Mouse (Mus musculus) erythroblast, embryonic 14.5 days (primary cell): ENCODE measurements around the gene Klc4. TPM values are rescaled to one million over a fixed set of nuclear protein-coding genes. Genes with fewer than 3 reads are reported as not detected.

ENCODE experiments used
- H3K27me3 ChIP-seq: 2 replicates; pipeline ENCODE4 v1.6.1; 2012; ENCODE audit warnings: inconsistent platforms; ENCODE audit not compliant: control insufficient read depth
- H3K36me3 ChIP-seq: 2 replicates; pipeline ENCODE4 v1.6.1; 2012; ENCODE audit warnings: mild to moderate bottlenecking, inconsistent platforms; ENCODE audit not compliant: control insufficient read depth
- H3K4me1 ChIP-seq: 2 replicates; pipeline ENCODE4 v1.6.1; 2012; ENCODE audit warnings: inconsistent platforms; ENCODE audit not compliant: control insufficient read depth
- H3K4me3 ChIP-seq: replicated peaks from 2 replicates; pipeline ENCODE3; 2012; ENCODE audit warnings: moderate library complexity, mild to moderate bottlenecking, inconsistent platforms
- H3K9me3 ChIP-seq: 2 replicates; pipeline ENCODE4 v1.6.1; 2012; ENCODE audit warnings: low read length, inconsistent platforms, mixed read lengths; ENCODE audit not compliant: control insufficient read depth
- GATA1 ChIP-seq: IDR thresholded peaks from 2 replicates; pipeline ENCODE4 v1.6.1; 2012; ENCODE audit warnings: low read length, inconsistent platforms, mixed read lengths
- TAL1 ChIP-seq: IDR thresholded peaks from 3 replicates; pipeline ENCODE4 v1.6.1; 2012; ENCODE audit warnings: low read length, inconsistent platforms, mixed read lengths
- polyA plus RNA-seq: library from polyadenylated mRNA; stranded (reverse); fragments of >175 nt; gene quantifications from 2 replicates; pipeline ENCODE4 v1.2.3, GENCODE M21; 2012

Klc4 gene
- polyA plus RNA-seq, 1 experiment = 2.0 TPM

DNA sequence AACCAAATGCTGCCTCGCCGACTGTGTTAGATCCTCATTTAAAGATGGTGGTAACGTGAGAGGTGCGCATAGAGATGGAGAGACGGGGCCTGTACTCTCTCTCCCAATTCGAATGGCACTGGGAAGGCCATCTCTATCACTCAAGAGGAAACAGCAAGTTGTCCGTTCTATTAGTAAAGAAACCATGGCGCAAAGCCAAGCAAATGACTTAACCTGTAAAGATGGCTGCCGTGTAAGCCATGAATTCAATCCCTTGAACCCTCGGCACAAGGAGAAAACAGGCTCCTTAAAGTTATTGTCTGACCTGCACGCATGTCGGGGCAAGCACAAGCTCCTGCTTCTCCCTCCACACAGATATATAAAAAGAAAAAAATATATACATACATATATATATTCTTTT is 28.0 kb downstream of the Klc4 start:
- H3K27me3 ChIP-seq = peaks cover 2% of the 10 kb centered on the region; the same call in 1 of the 2 replicates
- no peaks in the 10 kb centered on the region for H3K36me3 ChIP-seq
- no peaks in the 10 kb centered on the region for H3K4me1 ChIP-seq
- TF ChIP-seq TAL1 (no peak), GATA1 (no peak)
- no peaks in the 10 kb centered on the region for H3K9me3 ChIP-seq
- no peak overlapping the region for H3K4me3 ChIP-seq

DNA sequence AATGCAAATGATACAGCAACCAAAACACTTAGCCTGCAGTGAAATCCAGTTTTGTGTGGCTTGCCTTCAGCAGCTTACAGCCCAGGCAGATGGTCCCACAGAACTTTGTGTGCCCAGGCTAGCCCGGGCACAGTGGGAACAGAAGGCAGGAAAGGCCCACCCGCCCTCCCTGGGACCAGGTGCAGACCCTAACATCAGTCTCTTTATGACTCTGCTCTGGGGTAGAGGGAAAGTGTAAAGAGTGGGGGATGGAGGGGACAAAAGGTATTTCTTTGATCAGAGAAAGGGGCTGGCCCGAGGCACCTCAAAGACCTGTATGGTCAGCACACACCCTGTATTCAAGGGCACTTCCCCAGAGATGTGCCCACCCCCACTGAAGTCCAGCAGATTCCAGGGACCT is 32.6 kb downstream of the Klc4 start:
- H3K4me1 ChIP-seq = peaks cover 3% of the 10 kb centered on the region
- H3K4me3 ChIP-seq = no peak overlapping the region
- H3K27me3 ChIP-seq = no peaks in the 10 kb centered on the region
- no peaks in the 10 kb centered on the region for H3K36me3 ChIP-seq
- no peaks in the 10 kb centered on the region for H3K9me3 ChIP-seq
- TF ChIP-seq TAL1 (no peak), GATA1 (no peak)

DNA sequence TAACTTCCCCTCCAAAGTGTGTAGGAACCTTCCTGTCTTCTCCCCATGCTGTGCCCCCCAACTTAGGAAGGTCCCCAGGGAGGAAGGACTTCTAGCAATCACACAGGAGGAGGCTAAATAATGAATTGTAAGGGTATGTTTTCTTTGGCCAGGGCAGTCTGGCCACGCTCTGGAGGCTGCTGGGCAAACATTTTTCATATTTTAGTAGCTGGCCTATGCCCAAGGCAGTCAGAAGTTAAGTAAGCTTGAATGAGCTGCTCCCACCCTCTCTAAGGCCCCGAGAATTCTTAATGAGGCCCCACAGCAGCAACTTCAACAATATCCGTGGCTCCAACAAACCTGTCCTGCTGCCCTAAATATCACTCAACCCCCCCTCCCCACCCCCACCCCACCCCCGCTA is 33.0 kb downstream of the Klc4 start:
- Histone ChIP-seq H3K27me3 (no peaks in the 10 kb centered on the region), H3K4me3 (no peak overlapping the region), H3K36me3 (no peaks in the 10 kb centered on the region), H3K9me3 (no peaks in the 10 kb centered on the region), H3K4me1 (peaks cover 3% of the 10 kb centered on the region)
- TF ChIP-seq TAL1 (no peak), GATA1 (no peak)

DNA sequence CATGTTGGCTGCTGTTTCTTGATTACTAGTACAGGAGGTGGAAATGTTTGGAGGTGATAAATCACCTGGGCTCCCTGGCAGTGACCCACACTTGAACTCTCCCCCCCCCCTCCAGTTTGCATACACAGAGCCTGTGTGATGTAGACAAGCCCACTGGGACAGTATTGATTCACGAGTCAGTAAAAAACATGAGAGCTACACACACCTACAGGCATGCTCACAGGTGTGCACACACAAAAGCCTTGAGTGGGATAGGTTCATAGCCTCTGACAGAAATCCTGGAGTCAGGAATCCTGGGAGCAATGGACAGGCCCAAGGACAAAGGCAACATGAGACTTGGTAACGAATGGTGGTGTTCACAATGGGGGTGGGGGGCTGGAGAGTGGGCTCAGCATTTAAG is 33.6 kb downstream of the Klc4 start:
- no peak for TF ChIP-seq TAL1
- no peak for TF ChIP-seq GATA1
- H3K9me3 ChIP-seq = no peaks in the 10 kb centered on the region
- H3K36me3 ChIP-seq = no peaks in the 10 kb centered on the region
- H3K4me3 ChIP-seq = no peak overlapping the region
- no peaks in the 10 kb centered on the region for H3K27me3 ChIP-seq
- H3K4me1 ChIP-seq = peaks cover 3% of the 10 kb centered on the region

DNA sequence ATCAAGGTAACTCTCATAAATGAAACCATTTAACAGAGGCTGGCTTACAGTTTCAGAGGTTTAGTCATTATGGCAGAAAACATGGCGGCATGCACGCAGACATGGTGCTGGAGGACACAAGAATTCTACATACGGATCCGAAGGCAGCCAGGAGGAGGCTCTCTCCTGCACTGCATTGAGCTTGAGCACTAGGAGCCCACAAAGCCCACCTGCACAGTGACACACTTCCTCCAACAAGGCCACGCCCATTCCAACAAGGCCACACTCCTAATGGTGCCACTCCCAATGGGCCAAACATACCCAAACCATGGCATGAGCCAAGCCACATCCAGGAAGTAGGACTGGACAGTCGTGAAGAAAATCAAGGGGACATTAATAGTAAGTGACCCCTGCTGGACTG is 34.5 kb downstream of the Klc4 start:
- Histone ChIP-seq H3K9me3 (no peaks in the 10 kb centered on the region), H3K36me3 (no peaks in the 10 kb centered on the region), H3K4me3 (no peak overlapping the region), H3K4me1 (peaks cover 3% of the 10 kb centered on the region), H3K27me3 (no peaks in the 10 kb centered on the region)
- TF ChIP-seq GATA1 = no peak
- TF ChIP-seq TAL1 = no peak

DNA sequence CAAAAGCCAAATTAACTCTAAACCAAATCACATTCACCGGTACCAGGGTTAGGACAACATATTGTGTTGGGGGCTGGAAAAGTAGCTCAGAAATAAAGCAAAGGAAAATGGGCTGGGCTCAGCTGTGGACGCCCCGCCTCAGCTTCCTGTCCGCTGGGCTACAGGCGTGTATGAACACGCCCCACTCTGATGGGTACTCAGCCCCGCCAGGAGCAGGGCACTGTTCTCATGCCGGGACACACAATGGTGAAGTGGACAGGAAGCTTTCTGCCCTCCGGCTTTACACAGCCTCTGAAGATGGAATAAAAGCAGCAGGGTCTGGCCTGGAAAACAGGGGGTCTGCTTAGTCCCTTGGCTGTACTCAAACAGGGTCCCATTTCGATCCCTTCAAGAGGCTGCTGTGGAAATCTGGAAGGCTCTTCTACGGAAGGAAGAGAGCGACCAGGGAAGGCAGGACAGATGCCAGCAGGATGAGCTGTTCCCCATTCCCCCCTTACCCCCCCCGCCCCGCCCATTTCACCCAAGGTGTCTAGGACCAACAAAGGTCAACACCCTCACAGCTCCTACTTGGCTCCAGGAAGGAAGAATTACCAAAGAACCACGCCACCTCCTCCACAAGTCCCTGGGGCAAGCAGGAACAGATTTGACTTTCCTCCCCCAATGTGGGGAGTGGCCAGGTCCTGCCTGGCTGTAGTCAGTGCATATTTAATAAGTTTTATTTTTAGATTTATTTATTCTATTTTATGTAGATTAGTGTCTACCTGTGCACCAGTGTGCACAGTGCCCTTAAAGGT is 35.9 kb downstream of the Klc4 start:
- Histone ChIP-seq H3K27me3 (no peaks in the 10 kb centered on the region), H3K4me3 (no peak overlapping the region), H3K36me3 (no peaks in the 10 kb centered on the region), H3K9me3 (no peaks in the 10 kb centered on the region), H3K4me1 (peaks cover 3% of the 10 kb centered on the region)
- TF ChIP-seq GATA1 (no peak), TAL1 (no peak)

DNA sequence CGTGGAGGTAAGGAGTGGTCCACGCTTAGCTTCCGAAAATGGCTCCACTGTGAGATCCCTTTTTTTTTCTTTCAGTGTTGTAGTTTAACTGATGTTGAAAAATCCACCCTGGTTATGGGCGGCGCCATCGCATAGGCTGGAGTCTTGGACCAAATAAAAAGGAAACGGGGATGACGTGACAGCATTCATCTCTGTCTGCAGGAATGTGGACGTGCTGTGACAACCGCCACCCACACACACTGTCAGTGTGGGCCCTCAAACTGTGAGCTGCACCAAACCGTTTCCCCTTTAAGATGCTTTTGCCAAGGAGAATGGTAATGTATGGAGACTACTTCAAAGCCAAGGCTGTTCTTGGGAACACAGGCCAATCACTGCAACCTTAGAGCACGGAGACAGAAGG is 39.8 kb downstream of the Klc4 start:
- Histone ChIP-seq H3K9me3 (no peaks in the 10 kb centered on the region), H3K27me3 (no peaks in the 10 kb centered on the region), H3K36me3 (no peaks in the 10 kb centered on the region), H3K4me1 (peaks cover 3% of the 10 kb centered on the region), H3K4me3 (no peak overlapping the region)
- TF ChIP-seq GATA1 = no peak
- no peak for TF ChIP-seq TAL1

DNA sequence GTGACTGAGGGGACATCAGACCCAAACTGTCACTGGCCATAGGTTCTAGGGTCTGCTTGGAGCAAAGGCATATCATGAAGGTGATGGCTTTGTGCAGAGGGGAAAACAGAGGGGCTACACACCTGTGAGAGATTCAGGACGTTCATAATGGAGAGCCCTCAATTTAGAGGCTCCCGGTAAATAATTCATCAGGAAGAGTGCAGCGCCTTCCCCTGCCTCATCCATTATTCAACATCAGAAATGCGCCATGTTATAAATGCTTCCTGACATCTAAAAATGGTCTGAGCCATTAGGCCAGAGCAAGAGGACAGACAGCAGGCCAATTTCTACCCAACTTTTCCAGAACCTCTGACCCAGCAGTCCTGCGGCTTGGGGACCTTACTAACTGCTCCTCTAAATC is 40.7 kb downstream of the Klc4 start:
- peaks cover 3% of the 10 kb centered on the region for H3K4me1 ChIP-seq
- no peak overlapping the region for H3K4me3 ChIP-seq
- H3K36me3 ChIP-seq = no peaks in the 10 kb centered on the region
- no peaks in the 10 kb centered on the region for H3K9me3 ChIP-seq
- no peaks in the 10 kb centered on the region for H3K27me3 ChIP-seq
- TF ChIP-seq GATA1 (no peak), TAL1 (no peak)

DNA sequence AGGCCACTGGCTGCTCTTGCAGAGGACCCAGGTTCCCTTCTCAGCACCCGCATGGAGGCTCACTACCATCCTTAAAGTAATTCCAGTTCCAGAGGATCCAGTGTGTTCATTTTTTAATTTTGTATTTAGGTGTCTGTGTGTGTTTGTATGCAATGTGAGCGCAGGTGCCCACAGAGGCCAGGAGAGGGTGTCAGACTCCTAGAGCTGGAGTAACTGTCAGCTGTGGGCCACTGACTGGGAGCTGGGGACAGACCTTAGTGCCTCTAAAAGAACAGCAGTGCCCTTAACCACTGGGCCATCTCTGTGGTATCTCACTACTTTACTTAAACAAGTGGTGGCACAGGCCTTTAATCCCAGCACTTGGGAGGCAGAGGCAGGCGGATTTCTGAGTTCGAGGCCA is 42.6 kb downstream of the Klc4 start:
- Histone ChIP-seq H3K36me3 (no peaks in the 10 kb centered on the region), H3K4me1 (no peaks in the 10 kb centered on the region), H3K4me3 (no peak overlapping the region), H3K27me3 (no peaks in the 10 kb centered on the region), H3K9me3 (no peaks in the 10 kb centered on the region)
- TF ChIP-seq TAL1 (no peak), GATA1 (no peak)

DNA sequence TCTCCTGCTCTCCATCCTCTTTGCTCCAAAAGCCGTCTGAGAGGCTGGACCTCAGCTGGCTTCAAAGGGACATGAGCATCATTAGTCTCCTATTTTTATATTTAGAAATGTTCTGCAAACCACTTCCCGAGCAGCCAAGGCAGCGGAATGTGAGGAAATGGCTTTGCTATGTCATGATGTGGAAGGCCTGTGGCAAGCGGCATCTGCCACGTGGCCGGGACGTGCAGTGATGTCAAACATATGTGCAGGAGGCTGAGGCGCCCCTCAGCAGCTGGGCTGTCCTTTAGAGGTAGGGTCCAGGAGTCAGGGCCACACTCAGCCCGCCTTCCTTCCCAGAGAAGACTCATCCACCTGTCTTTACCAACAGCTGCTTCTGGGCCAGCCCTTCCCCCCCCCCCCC is 43.6 kb downstream of the Klc4 start:
- no peaks in the 10 kb centered on the region for H3K27me3 ChIP-seq
- no peak overlapping the region for H3K4me3 ChIP-seq
- H3K9me3 ChIP-seq = no peaks in the 10 kb centered on the region
- H3K4me1 ChIP-seq = peaks cover 6% of the 10 kb centered on the region; the same call in 1 of the 2 replicates
- H3K36me3 ChIP-seq = no peaks in the 10 kb centered on the region
- TF ChIP-seq TAL1 (no peak), GATA1 (no peak)
